Mouse (Mus musculus) midbrain, embryonic 16.5 days (tissue): ENCODE results near the gene Nup88. TPM values are rescaled to one million over a fixed set of nuclear protein-coding genes. Genes with fewer than 3 reads are reported as not detected.
"Not testable (repeated sequence)": the region's sequence is repeated elsewhere in the genome, so short reads cannot be mapped to it uniquely, and the experiment has no call there.

Experiments
- ATAC-seq: fragments of 200-750 bp; cut with Nextera tagmentation; 2 replicates; pipeline ENCODE4 v1.8.0; 2017; ENCODE audit warnings: moderate TSS enrichment
- H3K27ac ChIP-seq: fragments of 300-500 bp; sonication (generic); 2 replicates; pipeline ENCODE4 v1.5.1; 2014; ENCODE audit warnings: mild to moderate bottlenecking, low read length, mixed read lengths
- H3K27me3 ChIP-seq: fragments of 300-500 bp; sonication (generic); 2 replicates; pipeline ENCODE4 v1.6.1; 2014; ENCODE audit warnings: low read depth, low read length, mixed read lengths; ENCODE audit not compliant: control insufficient read depth, insufficient read depth
- H3K36me3 ChIP-seq: fragments of 300-500 bp; sonication (generic); 2 replicates; pipeline ENCODE4 v1.6.1; 2014; ENCODE audit warnings: mild to moderate bottlenecking, low read length, moderate library complexity, mixed read lengths; ENCODE audit not compliant: control insufficient read depth, insufficient read depth
- H3K4me1 ChIP-seq: fragments of 300-500 bp; sonication (generic); 2 replicates; pipeline ENCODE4 v1.6.1; 2014; ENCODE audit warnings: mild to moderate bottlenecking, low read length, mixed read lengths; ENCODE audit not compliant: control insufficient read depth, insufficient read depth
- H3K4me2 ChIP-seq: fragments of 300-500 bp; sonication (generic); 2 replicates; pipeline ENCODE4 v1.6.1; 2014; ENCODE audit warnings: mild to moderate bottlenecking, low read length, mixed read lengths
- H3K4me3 ChIP-seq: fragments of 300-500 bp; sonication (generic); 2 replicates; pipeline ENCODE4 v1.5.1; 2014; ENCODE audit warnings: low read depth, mild to moderate bottlenecking, low read length, moderate library complexity, mixed read lengths
- H3K9ac ChIP-seq: fragments of 300-500 bp; sonication (generic); 2 replicates; pipeline ENCODE4 v1.6.1; 2014; ENCODE audit warnings: low read depth, low read length, mixed read lengths
- H3K9me3 ChIP-seq: fragments of 300-500 bp; sonication (generic); replicated peaks from 2 replicates; pipeline ENCODE4 v1.6.1; 2014; ENCODE audit warnings: mild to moderate bottlenecking, low read length, mixed read lengths; ENCODE audit not compliant: control insufficient read depth, poor library complexity, severe bottlenecking
- WGBS: fragments of 180-500 bp; shearing (Covaris S2); extraction: QIAGEN DNeasy Blood & Tissue Kit; methylation state at CpG from one replicate; pipeline ENCODE4 v1.1.7; 2014; 5-methylcytosine and 5-hydroxymethylcytosine counted together
- polyA plus RNA-seq: library from polyadenylated mRNA; unstranded; fragments of >200 nt; fragmentation: Nextera tagmentation; extraction: Ambion mirVana; gene quantifications from 2 replicates; pipeline ENCODE4 v1.2.1, GENCODE M21; 2015

Nup88 gene
- polyA plus RNA-seq, 1 experiment from 2014 or later: 120 TPM

DNA sequence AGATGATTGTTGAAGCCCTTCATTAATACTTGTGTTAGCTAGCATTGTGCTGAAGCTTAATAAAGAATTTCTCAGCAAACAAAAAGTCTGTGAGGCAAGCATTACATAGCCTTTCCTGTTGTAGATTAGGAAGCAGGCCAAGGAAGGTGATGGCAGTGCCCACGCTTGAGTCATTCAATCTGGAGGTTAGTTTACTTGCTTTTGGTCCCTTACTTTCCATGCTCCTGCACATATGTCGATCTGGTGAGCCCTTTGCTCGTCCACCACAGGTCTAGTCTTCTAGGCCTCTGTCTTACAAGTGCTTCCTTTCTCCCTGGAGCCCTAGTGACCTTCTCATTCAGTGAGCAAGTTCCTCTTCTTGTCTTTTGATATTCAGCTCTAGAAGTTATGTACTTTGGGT lies 63.1 kb downstream of the Nup88 start:
- WGBS: 93% methylated on average over 3 of the region's 3 CpGs

GRCm38 (mm10) chr11:70898182-70898581 lies 71.6 kb downstream of the Nup88 start:
- not testable (repeated sequence) for H3K27me3 ChIP-seq, H3K4me2 ChIP-seq, H3K27ac ChIP-seq, ATAC-seq, H3K9ac ChIP-seq, H3K4me1 ChIP-seq, H3K9me3 ChIP-seq, H3K4me3 ChIP-seq
- H3K36me3 ChIP-seq: peaks cover 13% of the 10 kb centered on the region
- WGBS: over 99% methylated on average over 5 of the region's 5 CpGs

More for the DNA sequence above, 63.1 kb downstream of the Nup88 start:
- Histone ChIP-seq H3K27ac (no peak overlapping the region), H3K36me3 (peaks cover 11% of the 10 kb centered on the region), H3K4me1 (no peaks in the 10 kb centered on the region), H3K9me3 (no peaks in the 10 kb centered on the region), H3K4me2 (no peak overlapping the region), H3K9ac (no peak overlapping the region), H3K27me3 (no peaks in the 10 kb centered on the region), H3K4me3 (no peak overlapping the region)
- no peak for ATAC-seq

- no peak overlapping the region for H3K9ac ChIP-seq
- WGBS: 95% methylated on average over 3 of the region's 3 CpGs
- no peak overlapping the region for H3K27ac ChIP-seq
- H3K9me3 ChIP-seq: no peaks in the 10 kb centered on the region
- H3K4me3 ChIP-seq: no peak overlapping the region
- peaks cover 13% of the 10 kb centered on the region for H3K36me3 ChIP-seq
- no peaks in the 10 kb centered on the region for H3K4me1 ChIP-seq
- no peak for ATAC-seq
- no peaks in the 10 kb centered on the region for H3K27me3 ChIP-seq
- no peak overlapping the region for H3K4me2 ChIP-seq
Measured at GRCm38 (mm10) chr11:70897680-70898079, 72.1 kb downstream of the Nup88 start.

Other genes with a start within 250 kb of the Nup88 start
- gene Zfp3, start 205.8 kb downstream of the Nup88 start, polyA plus RNA-seq: 14.6 and 17.4 TPM in 2 replicates
- gene Scimp, start 157.4 kb downstream of the Nup88 start, polyA plus RNA-seq: not detected in 2 replicates
- 88.6 and 91.0 TPM in 2 replicates for gene Rabep1, start 125.2 kb downstream of the Nup88 start, polyA plus RNA-seq
- gene Rpain, start 240 bp upstream of the Nup88 start, polyA plus RNA-seq: 65.3 and 71.5 TPM in 2 replicates
- gene C1qbp, start 13.1 kb upstream of the Nup88 start, polyA plus RNA-seq: 170 and 175 TPM in 2 replicates
- gene Dhx33, start 34.5 kb upstream of the Nup88 start, polyA plus RNA-seq: 15.7 and 16.2 TPM in 2 replicates
- gene Mis12, start 49.6 kb upstream of the Nup88 start, polyA plus RNA-seq: 33.4 and 36.1 TPM in 2 replicates
- gene Derl2, start 49.9 kb upstream of the Nup88 start, polyA plus RNA-seq: 38.1 and 39.6 TPM in 2 replicates
- gene 6330403K07Rik, start 63.5 kb upstream of the Nup88 start, polyA plus RNA-seq: 729 and 758 TPM in 2 replicates
- gene Nlrp1a, start 174.7 kb upstream of the Nup88 start, polyA plus RNA-seq: 0.07 and 0.08 TPM in 2 replicates